Mouse (Mus musculus) adrenal gland, adult 8-10 months (tissue): ENCODE results near the gene Aqp1. TPM values are rescaled to one million over a fixed set of nuclear protein-coding genes. Genes with fewer than 3 reads are reported as not detected.
A peak's percentile ranks its signal among the peaks of the same experiment; 100 is the strongest.

Source experiments
- DNase-seq: peaks from one replicate; pipeline ENCODE4 v3.0.0; 2022
- total RNA-seq, 4 experiments: library from RNA; stranded (reverse); gene quantifications; 2 replicates each; pipeline ENCODE4 v1.2.4; 2022

Aqp1 gene
- 10 to 100 TPM; 38.4 to 78.8 (median 49.7) TPM for total RNA-seq

- DNase-seq: no peak
Observed at GRCm38 (mm10) chr6:55335989-55336514, at the start of gene Aqp1. Gene Aqp1 (plus strand): TSS chr6:55336432.

- no peak for DNase-seq
Observed at GRCm38 (mm10) chr6:55288007-55288602, 48.1 kb upstream of the Aqp1 start.

- peak; percentile 12 for DNase-seq
Observed at GRCm38 (mm10) chr6:55294549-55295131, 41.6 kb upstream of the Aqp1 start.

GRCm38 (mm10) chr6:55295325-55295724 lies 40.9 kb upstream of the Aqp1 start:
- DNase-seq: no peak

DNA sequence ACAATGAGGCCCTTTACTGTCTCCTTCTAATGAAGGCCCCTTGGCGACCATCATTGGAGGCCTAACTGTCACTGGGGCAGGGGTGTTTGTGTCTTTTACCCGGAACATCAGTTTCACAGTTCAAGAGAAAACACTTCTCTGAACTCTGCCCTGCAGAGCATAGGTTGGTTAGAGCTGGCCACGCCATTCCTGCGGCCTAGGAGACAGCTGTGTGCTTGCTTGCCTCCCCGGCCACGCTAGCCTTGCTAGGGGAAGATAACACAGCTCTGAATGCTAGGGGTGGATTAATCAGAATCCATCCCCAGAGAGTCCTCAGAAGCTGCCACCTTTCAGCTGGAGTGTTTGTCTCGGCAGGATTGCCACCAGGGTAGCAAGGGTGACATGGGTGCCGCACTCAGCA lies 36.8 kb upstream of the Aqp1 start:
- DNase-seq: no peak

DNA sequence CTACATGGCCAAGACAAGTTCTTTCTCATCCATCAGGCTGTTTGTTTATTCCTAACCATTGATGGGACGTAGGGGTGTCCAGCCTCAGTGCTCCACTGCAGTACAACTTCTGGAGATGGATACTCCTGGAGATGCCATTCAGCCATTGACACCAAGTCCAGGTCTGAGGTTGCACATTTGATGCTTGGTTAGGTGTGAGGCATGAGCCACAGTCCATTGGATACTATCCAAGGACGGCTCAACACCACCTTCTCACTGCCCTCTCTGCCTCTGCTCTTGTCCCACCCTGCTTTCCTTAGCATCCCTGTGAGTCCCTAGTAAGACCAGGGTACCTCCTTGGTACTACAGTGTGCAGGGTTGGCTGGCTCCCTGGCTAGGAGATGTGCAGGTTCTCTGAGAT lies 36.3 kb upstream of the Aqp1 start:
- DNase-seq: no peak

GRCm38 (mm10) chr6:55300704-55301103 lies 35.5 kb upstream of the Aqp1 start:
- DNase-seq: no peak

DNA sequence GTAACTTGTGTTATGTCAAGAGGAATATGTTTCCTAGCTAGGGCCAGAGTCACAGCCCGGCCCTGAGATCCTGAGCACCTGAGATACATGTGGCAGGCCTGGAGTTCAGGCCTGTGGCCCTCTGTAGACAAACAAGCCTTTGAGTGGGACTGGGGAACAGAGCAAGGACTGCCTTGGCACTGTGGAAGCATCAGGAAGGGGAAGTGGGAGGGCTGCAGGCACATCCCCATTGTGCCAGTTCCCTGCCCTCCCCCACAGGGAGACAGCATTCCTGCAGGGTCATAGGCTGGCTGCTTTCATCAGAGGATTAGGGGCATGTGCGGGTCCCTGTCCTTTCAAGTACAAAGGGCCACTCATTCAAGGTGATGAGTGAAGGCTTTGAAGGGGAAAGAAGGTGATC lies 26.1 kb upstream of the Aqp1 start:
- DNase-seq: no peak

DNA sequence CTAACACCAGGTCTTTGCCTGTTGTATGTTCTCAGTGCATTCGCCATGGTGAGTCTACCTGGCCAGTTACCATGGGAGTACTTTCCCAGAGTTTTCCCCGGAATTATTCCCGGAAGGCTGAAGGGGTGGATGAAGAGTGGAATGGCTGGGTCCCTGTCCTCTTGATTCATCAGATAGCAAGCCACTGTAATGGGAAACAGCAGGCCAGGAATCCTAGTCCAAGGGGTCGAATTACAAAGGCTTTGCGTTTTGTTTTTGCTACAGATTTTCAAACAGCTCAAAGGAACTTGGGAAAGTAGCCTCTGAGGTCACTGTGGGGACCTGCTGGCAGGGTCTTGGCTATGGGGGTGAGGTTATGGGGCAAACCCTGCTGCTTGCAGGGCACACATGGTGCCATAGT lies 24.3 kb upstream of the Aqp1 start:
- DNase-seq: no peak

GRCm38 (mm10) chr6:55313893-55314292 lies 22.3 kb upstream of the Aqp1 start:
- no peak for DNase-seq

- no peak for DNase-seq
Observed at GRCm38 (mm10) chr6:55314628-55315027, 21.6 kb upstream of the Aqp1 start.

DNA sequence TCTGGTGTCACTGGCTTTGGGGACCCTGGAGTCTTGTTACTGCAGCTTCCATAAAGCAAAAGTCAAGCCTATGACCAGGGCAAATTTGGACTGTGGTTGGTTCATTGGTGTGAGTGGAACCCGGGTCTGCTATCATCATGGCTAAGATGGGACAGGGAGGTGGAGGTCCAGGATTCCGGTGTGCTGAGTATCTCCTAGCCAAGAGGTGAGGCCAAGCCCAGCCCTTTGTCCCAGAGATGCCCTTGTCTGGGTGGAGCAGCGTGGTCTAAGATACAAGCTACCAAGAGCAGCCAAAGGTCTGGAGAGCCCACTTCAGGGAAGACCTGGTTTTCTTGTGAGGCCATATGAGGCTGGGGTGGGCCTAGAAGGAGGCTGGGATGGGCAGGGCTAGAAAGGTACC lies 17.6 kb upstream of the Aqp1 start:
- no peak for DNase-seq

DNA sequence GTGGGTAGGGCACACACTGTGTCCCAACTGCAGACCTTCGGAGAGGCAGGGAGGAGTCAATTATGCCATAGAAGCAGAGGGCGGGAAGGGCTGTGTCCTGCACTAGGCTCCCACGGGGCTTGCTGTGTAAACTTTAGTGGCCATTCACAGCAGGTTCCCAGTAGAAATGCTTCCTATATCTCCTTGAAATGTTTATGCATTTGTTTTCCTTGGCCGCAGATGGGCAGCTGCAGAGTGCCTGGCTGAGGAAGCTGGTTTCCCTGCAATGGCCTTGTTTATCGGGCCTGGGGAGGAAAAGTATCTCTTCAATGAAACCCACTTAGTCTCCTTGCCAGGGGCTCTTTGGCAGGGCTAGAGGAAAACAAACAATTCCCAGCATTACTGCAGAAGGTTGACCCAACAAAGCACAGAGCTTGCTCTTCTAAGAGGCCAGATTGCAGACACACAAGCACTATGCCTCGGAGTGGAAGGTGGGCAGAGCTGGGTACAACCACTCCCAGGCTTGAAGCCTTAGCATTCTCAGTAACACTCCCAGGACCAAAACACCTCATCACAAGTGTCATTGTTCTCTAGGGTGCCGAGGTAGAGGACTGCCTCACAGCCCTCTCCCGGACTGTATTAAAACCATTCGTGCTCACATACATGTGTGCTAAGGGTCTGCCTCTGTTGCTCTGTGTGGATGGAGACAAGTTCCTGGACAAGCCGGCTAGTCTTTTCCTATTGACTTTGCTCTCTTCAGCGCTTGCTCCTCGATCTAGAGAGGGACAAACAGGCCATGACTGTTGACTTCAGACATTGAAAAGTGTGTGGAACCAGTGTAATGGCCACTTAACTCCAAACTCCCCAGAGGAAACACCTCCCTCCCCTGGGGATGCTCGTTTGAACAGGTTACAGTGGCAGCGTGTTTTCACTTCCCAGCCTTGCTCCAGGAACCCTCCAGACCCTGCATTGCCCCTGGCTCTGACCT lies 16.4 kb upstream of the Aqp1 start:
- DNase-seq: no peak

- no peak for DNase-seq
Observed at GRCm38 (mm10) chr6:55320894-55321293, 15.3 kb upstream of the Aqp1 start.

- no peak for DNase-seq
Observed at GRCm38 (mm10) chr6:55321518-55321917, 14.7 kb upstream of the Aqp1 start.

- DNase-seq: no peak
Observed at GRCm38 (mm10) chr6:55322980-55323379, 13.3 kb upstream of the Aqp1 start.

DNA sequence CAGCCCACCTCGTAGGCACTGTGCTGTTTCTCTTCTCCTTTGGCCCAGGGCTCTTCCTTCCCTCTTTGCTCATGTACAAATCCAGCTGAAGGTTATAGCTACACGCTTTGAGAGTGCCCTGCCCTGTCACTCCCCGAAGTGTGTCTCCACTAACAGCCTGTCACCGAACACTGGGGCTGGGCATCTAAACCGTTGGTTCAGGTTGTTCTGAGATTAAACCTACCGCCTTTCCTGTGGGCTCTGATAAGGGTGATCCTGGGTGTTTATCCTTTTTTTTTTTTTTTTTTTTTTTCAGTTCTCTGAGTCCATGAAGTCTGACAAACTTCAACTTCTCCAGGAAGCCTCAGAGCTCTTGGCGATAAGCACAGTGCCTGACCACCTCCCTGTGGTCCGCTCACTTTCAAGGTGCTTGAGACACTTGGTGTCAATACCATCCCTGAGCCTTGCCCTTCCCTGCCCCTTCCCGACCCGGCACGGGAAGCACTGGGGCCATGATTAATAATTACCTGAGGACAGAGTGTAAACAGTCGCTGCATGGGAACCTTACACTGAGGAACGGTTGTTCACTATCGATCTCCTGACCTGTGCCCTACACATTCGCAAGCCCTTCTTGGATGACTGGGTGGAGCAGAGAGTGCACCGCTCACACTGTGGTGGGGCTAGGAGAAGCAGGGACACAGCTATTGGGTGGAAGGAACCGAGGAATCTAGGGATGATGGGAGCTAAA lies 12.2 kb upstream of the Aqp1 start:
- DNase-seq: no peak

DNA sequence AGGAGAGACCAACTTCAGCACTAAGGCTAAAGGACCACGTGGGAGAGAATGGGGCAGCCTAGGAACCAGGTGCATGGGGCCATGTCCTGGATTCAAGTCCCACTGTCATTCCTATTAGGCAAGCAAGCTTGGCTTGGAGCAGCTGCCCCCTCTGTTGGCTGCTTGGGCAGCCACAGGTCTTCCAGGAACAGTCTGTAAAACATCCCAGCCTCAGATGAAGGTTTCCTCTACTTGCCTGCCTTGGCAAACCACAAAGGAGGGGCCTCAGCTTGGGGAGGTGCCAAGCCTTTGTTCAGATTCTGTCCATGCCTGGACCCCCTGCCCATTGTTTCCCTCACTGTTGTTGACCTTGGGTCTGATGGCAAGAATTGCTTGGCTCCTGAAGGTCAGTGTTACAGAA lies 11.4 kb upstream of the Aqp1 start:
- DNase-seq: no peak

DNA sequence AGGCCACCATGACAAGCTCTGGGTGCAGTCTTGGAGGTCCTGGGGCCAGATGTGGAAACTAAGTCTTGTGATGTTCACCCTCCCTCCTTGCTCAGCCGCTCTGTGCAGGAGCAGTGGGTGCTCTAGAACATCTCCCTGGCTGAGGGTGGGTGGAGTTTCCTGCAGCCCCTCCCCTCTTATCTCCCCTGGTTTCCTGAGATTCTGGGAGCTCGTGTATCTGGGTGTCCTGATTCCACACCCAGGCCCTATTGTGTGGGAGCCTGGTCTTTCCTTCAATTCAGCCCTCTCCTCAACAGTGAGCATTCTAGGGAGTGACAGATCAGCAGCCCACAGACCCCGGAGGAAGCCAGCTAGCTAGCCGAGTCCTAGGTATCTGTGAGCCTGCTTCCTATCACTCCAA lies 9.9 kb upstream of the Aqp1 start:
- DNase-seq: no peak

DNA sequence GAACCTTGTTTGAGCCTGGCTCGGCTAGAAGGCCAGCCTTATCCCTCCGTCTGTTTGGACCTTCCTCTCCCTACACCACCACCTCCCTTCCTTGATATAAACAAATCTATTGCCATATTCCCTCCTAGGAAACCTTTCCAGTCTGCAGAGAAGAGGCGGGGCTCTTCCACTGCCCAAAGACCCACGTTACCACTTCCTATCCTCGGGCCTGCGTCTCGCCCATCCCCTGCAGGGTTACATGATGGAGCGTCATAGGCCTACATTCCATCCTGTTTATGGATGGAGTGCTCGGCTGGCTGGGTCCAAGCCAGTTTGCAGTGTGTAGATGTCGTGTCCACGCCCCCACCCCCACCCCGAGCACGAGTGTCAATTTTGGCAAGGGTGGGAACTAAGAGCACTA lies 8.9 kb upstream of the Aqp1 start:
- DNase-seq: no peak

DNA sequence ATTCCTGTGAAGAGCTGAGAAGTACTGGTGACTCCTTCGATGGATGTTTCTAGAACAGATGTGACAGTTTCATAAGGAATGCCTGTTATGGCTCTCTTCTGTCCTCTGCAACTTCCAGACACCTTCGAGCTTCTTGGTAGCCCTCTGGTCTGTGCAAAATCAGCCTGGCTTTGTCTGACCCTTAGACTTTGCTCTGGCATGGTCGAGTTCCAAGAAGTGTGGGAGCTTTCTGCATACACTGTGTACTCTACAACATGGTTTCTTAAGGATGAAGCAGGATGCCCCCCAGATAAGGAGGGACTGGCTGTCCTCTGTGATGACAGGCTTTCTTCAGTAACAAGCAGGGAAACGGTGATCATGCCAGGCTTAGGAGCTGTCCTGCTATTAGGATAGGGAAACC lies 8.1 kb upstream of the Aqp1 start:
- DNase-seq: no peak

GRCm38 (mm10) chr6:55331315-55331714 lies 4.9 kb upstream of the Aqp1 start:
- DNase-seq: no peak
